Mouse (Mus musculus): Measurements from ENCODE around the gene Gna15.

Gene Gna15

DNA sequence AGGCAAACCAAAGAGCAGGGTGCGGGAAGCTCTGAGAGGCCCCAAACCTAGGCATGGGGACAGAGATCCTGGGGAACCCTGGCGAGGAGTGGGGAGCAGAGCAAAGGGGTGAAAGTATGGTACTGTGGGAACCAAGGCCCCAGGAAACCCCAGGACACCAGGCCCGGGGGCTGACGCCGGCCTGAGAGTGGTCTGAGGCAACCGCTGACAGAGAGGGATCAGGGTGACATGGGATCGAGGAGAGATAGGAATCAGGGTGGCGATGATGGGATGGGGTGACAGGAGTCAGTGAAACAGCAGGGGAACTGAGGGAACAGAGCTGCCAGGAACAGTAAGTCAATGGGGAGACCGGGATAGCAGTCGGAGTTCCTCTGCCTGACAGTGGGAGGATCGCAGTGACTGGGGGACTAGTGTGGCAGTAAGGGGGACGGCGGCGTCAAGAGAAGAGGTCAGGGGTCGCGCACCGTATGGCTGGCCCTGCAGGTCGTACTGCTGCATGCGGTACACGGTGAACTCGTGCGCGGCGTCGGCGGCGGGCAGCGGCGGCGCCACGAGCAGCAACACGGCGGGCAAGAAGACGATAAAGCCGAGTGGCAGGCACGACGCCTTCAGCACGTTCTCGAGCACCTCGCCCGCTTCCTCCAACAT is 28.3 kb downstream of the Gna15 start:
- DNase-seq (ENCODE audit: low read depth, low spot score) = no peak

DNA sequence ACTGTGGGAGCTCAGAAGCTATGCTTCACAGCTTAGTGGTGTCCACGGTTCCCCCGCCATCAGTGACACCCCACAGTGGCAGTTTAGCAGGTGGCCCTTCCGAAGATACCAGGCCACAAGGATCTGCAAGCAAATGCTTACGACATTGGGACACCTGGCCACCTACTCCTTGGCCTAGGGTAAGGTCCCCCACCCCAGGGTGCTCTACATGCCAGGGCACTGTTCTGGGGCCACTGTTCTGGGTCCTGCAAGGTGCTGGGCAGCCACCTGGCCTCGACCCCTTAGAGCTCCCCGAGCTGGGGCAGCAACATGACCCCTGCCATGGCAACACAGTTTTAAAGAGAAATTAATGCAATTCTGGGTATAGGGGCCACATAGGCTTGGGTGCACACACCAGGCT is 28.9 kb downstream of the Gna15 start:
- no peak for DNase-seq (ENCODE audit: low read depth, low spot score)

DNA sequence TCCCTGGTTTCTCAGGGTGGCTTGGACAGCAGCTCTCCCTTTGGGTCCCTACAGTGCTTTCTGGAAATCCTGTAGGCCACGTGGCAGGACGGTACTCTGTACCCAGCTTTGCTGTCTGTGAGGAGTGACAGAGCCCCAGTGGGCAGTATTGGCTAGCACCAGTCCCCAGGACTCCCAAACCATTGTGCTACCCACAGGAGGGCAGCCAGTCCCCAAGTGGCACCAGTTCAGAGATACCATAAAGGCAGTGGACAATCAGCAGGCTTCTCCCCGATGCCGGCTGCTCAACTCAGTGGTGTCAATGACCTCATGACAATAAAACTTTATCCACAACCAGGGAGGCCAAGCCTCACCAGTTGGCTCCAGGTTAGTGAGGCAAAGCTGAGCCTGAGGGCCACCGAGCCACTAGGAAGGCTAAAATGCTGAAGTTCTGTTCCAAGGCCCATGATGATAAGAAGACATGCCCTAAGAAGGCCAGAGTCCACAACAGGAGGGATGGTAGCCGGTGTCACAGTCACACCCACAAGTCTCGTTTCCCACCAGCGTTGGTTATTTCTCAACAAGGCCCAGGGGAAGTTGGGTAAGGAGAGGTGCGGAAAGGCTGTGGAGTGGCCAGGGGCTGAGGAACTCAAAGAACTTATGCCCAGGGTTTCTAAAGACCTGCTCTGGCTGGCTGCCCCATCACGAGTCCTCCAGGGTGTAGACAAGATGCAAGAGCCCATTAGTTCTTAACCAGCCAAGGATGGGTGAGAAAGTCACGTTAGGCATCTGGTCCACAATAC is 29.6 kb downstream of the Gna15 start:
- DNase-seq (ENCODE audit: low read depth, low spot score) = no peak

DNA sequence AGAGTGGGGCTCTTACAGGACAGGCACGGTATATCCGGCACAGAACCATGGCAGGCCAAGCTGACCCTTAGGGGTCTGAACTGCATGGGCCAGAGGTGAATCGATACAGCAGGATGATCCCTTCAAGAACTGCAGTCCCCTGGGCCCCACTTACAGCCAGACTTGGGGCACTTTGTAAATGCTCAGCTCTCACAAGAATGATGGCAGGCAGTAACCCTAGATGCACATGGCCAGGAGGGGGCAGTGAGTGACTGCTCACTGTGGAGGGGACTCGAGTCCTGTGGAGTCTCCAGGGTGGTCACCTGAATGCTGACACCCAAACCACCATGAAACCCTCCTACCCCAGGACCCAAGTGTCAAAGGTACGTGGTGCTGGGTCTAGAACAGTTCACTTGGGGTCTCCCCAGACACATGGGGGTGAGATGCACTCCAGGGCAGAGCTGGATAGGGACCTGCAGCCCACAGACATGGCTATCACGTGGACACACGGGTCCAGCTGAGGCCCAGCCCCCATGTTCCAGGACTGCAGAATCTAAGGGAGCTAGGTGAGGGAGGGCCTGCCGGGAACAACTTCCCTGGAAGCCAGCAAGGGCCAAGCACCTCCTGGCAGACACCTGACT is 30.3 kb downstream of the Gna15 start:
- no peak for DNase-seq (ENCODE audit: low read depth, low spot score)

DNA sequence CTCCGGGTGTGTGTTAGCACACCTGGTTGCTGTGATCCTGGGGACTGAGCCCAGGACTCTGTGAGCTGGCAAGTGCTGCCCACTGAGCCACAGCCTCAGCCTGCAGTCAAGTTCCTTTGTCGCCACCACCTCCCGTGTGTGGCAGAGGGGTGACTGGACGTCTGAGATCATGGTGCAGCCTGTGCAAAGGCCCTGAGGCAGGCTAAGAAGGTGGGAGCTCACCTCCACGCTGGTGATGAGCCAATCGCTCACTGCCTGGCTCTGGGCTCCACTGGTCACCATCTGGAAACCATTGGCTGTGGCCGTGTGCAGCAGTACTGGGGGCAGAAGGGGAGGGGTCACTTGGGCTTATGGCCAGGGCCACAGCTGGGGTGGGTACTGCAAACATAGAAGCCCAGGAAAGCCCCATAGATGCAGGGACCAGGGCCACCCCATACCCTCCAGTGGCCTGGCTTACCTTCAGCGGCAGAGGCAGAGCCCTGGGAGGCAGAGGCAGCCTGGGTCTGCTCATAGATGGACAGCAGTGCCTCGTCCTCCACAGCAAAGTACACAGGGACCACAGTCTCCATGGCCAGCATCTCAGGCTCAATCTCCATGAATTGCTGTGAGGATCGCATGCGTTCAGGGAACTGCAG is 31.3 kb downstream of the Gna15 start:
- no peak for DNase-seq (ENCODE audit: low read depth, low spot score)

DNA sequence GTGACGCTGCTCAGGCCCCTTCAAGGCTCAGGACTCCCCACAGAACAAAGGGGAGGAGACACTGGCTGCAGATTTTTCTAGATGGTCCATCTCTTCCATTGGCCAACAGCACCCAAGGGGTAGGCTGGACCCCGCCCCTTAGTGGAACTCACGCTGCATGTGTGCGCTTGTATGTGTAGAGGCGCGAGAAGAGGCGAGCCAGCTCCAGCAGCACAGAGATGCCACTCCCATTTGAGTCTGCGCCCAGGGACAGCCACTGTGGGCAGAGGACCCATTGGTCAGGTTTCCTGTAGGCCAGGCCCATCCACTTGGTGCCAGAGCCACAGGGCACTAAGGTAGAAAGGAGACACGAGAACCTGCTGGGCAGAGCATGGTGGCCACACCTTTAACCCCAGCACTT is 33.0 kb downstream of the Gna15 start:
- DNase-seq (ENCODE audit: low read depth, low spot score) = no peak

DNA sequence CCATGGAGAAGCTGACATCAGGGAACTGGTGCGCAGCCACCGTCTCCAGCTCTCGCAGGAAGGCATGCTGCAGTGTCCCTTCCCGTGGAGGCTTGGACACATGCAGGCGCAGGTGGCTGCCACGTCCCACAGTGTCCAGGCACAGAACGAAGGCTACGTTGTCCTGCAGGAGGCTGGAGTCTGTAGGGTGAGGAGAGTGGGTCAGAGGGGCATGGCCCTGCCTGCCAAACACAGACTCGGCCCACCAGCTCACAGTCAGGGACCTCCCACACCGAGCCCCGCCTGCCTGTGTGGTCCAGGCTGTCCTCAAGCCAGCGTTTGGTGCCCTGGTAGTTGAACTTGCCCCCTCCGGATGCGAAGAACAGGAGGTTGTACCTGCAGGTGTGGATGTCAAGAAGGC is 34.1 kb downstream of the Gna15 start:
- DNase-seq (ENCODE audit: low read depth, low spot score) = no peak

DNA sequence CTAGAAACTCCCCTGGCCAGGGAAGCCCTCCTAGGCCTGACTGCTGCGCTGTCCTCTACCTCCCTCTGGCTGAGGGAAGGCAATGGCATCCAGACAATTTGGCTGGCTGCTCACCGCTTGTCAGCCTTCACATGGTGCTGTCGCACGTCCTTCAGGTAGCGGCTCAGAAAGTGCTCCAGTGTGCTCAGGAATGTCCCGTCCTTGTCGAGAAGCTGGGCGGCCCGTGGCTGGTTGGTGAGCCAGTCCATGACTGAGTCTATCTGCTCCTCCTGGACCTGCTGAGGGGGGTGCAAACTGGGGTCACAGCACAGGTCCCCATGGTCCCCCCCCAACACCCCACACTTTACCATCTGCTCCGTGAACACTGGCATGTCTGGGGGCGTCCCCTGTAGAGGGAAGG is 35.9 kb downstream of the Gna15 start:
- no peak for DNase-seq (ENCODE audit: low read depth, low spot score)

DNA sequence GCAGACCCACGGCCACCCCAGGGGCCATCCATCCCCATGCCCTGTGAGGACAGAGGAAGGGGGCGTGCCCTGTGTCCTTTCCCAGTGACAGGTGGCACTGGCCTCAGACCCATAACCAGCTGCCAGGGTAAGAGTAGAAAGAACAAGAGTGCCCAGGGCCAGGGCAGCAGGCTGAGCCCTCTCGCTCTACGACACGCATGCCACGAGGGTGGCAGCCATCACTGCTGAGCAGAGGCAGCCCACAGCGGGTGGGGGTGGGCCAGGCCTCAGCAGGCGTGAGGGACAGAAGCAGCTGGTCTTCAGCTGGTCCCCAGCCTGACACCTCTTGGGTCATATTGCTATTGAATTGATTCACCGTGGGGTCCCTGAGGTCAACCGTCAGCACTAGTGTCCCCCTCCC is 37.5 kb downstream of the Gna15 start:
- no peak for DNase-seq (ENCODE audit: low read depth, low spot score)

DNA sequence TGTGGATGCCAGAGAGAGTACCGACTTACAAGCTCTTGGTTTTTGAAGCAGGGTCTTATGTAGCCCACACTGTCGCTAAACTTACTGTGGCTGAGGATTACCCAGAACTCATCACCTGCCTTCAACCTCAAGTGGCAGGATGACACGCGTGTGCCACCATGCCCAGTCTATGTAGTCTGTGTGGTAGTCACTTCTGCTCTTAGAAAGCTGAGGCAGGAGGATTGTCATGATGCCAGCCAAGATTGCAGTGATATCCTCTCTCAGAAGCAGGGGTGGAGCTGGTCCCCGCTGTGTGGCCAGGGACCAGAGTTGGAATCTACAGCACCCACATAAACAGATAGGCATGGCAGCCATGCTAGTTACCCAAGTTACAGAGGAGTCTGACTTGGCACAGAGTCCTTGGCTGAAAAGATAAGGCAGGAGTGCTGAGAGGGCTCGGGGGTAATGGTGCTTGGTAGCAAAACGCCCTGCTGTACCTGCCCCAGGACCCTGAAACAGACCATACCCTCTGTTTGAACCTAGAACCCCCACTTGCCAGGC is 38.5 kb downstream of the Gna15 start:
- DNase-seq (ENCODE audit: low read depth, low spot score) = no peak

DNA sequence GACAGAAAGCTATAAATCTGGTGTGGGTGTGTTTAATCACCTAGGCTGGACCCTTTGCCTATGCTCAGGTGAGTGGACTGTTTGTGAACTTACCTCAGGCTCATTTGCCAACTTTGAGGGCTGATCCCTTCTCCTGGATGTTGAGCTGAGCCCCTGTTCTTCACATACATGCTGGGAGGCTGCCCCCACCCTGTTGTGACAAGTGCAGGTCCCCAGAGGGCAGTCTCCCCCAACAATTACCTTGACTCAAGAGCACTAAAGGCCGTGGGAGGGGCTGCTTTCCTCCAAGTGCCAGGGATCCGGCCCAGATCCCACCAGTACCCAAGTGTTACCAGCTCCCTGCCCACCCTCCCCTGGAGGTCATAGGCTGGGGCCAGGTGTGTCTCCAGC is 39.0 kb downstream of the Gna15 start:
- no peak for DNase-seq (ENCODE audit: low read depth, low spot score)

DNA sequence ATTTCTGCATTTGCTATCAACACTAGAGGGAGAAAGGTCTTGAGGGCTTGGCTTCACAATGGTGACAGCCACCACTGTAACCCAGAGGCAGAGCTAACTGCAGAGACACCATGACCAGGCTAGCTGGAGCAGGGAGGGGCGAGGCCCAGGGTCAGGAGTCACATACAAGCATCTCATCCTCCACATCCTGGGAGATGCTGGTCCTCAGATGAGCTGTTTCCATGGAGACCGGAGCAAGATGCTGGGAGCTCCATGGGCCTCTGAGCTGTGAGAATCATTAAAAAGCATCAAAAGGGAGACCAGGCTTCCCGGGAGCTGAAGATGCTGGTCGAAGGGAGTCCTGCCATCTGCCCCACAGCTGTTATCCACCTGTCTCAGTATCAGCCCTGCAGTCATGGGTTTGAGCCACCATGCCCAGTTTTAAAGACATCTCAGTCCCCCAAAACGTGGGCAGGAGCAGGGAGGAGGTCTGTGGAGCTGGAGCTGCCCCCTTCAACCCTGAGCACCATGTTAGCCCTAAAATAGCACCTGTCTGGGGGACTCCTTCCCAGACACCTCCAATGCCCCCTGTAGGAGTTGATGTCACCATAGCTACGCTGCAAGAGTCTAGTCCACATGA is 39.5 kb downstream of the Gna15 start:
- DNase-seq (ENCODE audit: low read depth, low spot score) = no peak

DNA sequence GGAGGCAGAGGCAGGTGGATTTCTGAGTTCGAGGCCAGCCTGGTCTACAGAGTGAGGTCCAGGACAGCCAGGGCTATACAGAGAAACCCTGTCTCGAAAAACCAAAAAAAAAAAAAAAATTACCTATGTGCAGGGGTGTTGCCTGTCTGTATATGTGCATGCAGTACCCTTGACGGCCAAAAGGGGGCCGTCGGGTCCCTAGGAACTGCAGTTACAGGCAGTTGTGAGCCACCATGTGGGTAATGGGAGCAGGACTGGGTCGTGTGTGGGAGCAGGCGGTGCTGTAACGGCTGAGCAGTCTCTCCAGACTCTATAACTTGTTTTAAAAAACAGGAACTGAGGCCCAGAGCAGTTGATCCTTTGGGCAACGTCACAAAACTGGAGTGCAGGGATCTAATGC is 40.0 kb downstream of the Gna15 start:
- DNase-seq (ENCODE audit: low read depth, low spot score) = no peak

DNA sequence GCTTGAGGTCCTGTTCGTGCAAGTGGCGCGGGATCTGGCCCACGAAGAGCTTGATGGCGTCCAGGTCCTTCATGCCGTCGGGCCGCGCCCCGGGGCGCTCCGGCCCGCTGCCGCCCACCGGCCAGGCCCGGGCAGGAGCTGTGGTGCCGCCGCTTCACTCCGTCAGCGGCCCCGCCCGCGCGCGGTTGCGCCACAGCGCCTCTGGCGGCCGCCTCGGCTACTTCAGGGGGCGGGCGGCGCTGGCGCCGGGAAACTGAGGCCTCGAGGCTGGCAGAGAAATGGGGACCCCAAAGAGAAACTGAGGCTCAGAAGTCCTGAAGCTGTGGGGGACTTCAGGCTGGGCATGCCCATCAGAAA is 41.5 kb downstream of the Gna15 start, which contains the start of gene Celf5:
TSS of gene Celf5 (minus strand) at position 177 of the 357 bp plus-strand sequence.
- peak; percentile 42 for DNase-seq (ENCODE audit: low read depth, low spot score)

DNA sequence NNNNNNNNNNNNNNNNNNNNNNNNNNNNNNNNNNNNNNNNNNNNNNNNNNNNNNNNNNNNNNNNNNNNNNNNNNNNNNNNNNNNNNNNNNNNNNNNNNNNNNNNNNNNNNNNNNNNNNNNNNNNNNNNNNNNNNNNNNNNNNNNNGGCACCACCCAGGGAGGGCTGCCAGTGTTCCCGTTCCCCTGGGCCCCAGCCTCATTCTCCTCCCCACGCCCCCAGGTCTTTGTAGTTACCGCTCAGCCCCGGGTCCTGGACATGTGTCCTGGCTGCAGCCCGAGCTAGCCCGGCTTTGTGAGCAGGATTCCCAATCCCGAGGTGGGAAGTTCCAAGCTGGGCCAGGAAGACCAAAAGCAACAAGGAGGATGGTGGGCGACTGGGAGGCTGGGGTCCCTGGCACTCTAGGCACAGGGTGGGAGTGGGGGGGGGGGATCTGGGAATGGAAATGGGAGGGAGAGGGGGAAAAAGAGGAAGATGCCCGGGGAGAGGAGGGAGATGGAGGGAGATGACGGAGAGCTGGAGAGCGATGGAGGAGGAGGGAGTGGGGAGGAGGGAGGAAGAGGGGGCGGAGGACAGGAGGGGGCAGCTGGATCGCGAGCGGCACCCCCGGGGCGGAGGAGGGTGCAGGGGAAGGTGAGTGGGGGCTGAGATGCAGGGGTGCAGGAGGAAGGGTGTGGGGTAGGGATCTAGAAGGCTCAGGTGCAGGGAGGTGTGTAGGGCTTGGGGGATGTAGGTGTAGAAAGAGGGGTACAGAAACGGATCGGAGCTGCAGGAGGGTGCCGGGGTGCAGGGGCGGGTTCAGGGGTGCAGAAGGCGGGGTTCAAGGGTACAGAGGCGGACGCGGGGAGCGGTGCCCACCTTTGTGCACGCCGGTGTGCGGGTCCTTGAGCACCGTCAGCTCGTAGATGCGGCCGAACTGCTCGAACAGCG is 42.2 kb downstream of the Gna15 start:
- DNase-seq (ENCODE audit: low read depth, low spot score) = no peak

DNA sequence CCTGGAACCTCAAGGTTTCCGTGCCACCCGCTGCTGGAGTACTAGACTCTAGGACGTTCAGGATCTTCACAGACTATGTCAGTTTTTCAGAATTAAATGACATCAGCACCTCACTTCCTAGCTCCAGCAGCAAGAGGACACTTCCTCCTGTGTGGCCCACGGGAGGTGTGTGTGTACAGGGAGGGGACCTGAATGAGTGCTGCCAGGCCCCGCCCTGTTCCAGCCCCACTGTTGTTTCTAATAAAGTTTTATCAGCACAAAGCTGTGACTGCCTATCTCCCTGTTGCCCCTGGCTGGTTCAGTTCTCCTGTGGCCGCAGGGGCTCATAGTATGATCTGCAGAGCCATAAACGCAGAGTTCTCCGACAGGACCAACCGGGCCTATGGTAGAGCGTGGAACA is 49.6 kb downstream of the Gna15 start:
- DNase-seq (ENCODE audit: low read depth, low spot score) = no peak

DNA sequence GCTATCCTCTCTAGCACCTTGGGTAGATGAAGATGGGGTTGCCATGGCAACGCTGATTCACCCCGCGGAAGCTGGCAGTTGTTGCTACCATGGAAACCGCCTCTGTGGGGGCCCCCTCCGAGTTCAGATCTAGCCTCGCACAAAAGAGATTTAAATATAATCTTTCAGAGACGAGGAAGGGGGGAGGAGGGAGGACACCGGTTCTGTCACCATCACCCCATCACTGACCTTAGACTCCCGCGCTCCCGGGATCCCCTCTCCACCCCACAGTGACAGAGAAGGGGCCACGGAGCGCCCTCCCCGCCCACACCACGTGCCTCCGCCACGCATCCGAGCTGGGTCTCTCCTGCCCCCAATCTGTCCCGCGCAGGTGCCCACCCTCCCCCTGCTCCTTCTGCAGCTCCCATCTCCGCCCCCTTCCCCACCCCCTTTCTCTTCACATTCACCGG is 51.0 kb downstream of the Gna15 start:
- DNase-seq (ENCODE audit: low read depth, low spot score) = peak; percentile 42

DNA sequence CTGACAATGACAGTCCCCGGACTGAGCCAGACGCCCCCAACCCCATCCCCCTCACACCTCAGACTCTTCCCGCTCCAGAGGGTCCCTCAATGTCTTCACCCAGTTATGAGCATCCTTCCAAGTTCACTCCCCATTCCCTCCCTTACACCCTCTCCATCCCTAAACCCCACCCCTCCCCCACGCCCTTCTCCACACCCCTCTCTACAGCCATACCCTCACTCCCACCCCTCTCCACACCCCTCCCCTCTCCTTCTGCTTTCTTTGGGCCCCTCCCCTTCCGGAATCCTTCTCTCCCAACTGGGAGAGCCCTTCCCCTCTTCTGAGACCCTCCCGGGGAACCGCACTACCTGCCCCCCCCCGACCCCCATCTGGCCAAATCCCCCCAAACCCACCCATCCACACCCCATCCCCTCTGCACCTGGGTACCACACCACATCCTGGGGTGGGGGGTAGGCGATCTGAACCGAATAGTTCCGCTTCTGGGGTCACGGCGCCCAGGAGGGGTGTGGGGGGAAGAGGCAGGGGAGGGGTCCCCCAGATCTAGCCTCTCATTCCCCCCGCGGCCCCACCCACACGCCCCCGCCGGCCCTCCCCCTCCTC is 51.5 kb downstream of the Gna15 start:
- no peak for DNase-seq (ENCODE audit: low read depth, low spot score)

DNA sequence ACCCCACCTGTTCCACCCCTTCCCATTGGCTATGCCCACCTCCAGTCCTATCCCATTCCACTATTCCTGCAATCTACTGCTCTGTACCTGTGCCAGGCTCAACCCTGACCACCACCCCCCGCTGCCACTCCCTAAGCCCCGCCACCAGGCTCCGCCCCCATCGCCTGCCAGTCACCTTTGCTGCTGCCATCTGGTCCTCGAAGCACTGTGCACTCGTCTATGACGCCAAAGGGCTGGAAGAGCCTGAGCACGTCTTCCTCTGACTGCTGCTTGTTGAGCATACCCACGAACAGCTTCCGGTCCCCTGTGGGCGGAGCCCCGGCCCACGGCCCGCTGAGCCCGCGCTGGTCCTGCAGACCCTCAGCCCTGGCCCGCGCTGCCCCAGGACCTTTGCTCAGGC is 53.6 kb downstream of the Gna15 start:
- no peak for DNase-seq (ENCODE audit: low read depth, low spot score)

DNA sequence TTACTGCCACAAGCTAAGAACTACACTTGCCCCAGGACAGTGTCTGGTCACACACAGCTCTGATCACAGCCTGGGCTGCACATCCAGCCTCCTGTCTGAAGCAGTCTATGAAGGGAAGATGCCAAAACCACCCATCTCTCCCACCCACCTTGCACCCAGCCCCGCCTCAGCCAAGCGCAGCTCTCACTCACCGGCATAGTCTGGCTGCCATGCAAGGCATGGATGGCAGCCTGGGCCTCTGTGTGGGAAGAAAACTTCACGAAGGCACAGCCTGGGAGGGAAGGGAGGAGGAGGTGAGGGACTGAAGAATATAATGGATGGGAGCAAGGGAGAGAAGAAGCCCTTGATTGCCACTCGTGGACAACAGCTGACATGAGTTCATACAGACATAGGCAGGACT is 54.8 kb downstream of the Gna15 start:
- no peak for DNase-seq (ENCODE audit: low read depth, low spot score)
